Mouse (Mus musculus) c-Kit-positive CD71-positive TER-119-positive erythroid progenitor cells, embryonic 14.5 days (primary cell): Measurements from ENCODE around the gene Ptpre.

ENCODE experiments used
- DNase-seq: peaks from one replicate; pipeline ENCODE4 v3.0.0-alpha.2; 2013; ENCODE audit warnings: low spot score

Ptpre gene

GRCm38 (mm10) chr7:135578715-135579325, 41.5 kb downstream of the Ptpre start:
- DNase-seq, result no peak

- no peak for DNase-seq
Observed at GRCm38 (mm10) chr7:135580306-135581091, 43.2 kb downstream of the Ptpre start.

- DNase-seq, result no peak
Observed at GRCm38 (mm10) chr7:135581128-135581527, 43.8 kb downstream of the Ptpre start.

DNA sequence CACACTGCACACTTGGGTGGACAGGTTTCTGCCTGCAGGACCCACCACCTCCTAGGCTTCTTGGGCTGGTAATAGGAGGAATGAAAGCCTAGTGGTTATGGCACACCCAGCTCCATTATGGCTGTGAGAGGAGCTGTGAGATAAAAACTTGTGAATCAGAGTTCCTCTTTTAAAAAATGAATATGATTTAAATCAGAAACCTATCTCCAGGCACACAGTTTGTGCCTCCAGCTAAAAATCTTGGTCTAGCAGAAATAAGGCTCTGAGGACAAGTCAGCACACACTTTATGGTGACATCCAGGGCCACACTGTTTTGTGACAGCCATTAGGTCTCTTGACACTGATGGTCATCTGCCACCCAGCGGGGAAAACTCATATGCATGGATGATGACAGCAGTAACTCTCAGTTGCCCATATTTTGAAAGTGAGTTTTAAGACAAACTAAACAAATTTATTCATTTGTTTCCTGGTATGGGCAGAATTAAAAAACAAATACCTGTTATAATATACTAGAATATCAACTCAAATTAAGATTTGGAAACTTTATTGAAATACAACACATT, 47.9 kb downstream of the Ptpre start:
- no peak for DNase-seq

- DNase-seq, result no peak
Observed at GRCm38 (mm10) chr7:135586402-135586801, 49.1 kb downstream of the Ptpre start.

GRCm38 (mm10) chr7:135587821-135588575, 50.7 kb downstream of the Ptpre start:
- DNase-seq, result no peak

GRCm38 (mm10) chr7:135588620-135589309, 51.5 kb downstream of the Ptpre start:
- DNase-seq, result no peak

- DNase-seq, result no peak
Observed at GRCm38 (mm10) chr7:135591461-135591860, 54.2 kb downstream of the Ptpre start.

GRCm38 (mm10) chr7:135593286-135593685, 56.0 kb downstream of the Ptpre start:
- no peak for DNase-seq

- DNase-seq, result no peak
Observed at GRCm38 (mm10) chr7:135593825-135594224, 56.5 kb downstream of the Ptpre start.

GRCm38 (mm10) chr7:135594676-135595075, 57.4 kb downstream of the Ptpre start:
- DNase-seq, result no peak

GRCm38 (mm10) chr7:135595640-135596174, 58.4 kb downstream of the Ptpre start:
- no peak for DNase-seq

- DNase-seq, result no peak
Observed at GRCm38 (mm10) chr7:135597006-135597405, 59.7 kb downstream of the Ptpre start.

DNA sequence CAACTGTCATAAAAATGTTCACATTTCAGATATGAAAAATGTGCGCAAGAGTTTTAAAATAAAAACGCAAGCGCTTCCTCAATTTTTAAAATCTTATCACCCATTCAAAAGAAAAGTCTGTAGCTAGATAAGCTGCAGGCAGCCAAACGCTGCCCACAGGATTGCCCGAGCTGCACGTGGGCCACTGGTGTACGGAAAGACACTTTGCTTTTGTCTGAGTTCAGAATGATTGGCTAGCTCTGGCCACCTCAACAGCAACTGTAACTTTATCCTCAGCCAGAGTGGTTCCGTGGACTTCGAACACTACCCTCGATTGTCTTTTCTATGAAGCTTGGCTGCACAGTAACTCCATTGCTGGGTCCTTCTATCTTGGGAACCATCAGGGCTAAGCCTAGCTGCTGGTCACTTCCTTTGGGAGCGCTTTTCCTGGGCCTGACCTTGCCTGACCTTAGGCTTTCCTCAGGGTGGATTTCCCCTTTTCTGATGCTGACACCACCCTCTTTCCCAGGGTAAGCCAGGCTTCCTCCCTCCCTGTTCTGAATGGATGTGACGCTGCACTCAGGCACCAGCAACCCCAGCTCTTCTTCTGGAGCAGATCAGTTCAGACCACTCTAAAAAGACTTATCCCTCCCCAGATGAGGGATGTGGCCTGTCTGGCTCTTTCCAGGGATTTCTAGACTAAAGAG, 60.5 kb downstream of the Ptpre start:
- DNase-seq, result no peak

- DNase-seq, result no peak
Observed at GRCm38 (mm10) chr7:135598303-135598855, 61.1 kb downstream of the Ptpre start.

GRCm38 (mm10) chr7:135600076-135600475, 62.8 kb downstream of the Ptpre start:
- DNase-seq, result no peak

DNA sequence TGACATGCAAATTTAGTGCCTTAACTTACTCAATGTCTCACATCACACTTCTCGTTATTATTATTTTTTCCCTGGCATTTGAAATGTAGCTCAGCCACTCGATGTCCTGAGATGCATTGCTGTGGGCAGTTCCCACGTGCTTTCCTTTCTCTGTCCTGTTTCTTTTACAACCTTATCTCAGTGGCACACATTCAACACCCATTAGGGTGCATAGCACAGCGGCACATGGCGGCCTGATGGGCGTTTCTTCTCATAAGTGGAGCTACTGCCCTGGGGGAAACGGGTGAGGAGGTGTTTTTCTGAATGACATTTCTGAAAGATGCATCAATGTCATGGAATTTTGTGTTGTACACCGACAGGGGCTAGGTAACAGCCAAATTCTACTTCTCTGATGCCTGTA, 64.3 kb downstream of the Ptpre start:
- peak; percentile 73 for DNase-seq

- DNase-seq, result no peak
Observed at GRCm38 (mm10) chr7:135602265-135602664, 65.0 kb downstream of the Ptpre start.

GRCm38 (mm10) chr7:135602881-135603523, 65.7 kb downstream of the Ptpre start:
- DNase-seq, result no peak
